Mouse (Mus musculus) cerebellum, adult (tissue): ENCODE data around the gene Dgki.

Experiments
- ATAC-seq: cut with Nextera tagmentation; 2 replicates; pipeline ENCODE4 v1.9.2; 2017; ENCODE audit warnings: mild to moderate bottlenecking, moderate library complexity, mixed read lengths; ENCODE audit not compliant: insufficient number of reproducible peaks, low FRiP score, low TSS enrichment

Gene Dgki

GRCm38 (mm10) chr6:37297744-37298482, 2.1 kb downstream of the Dgki start:
- no peak for ATAC-seq

GRCm38 (mm10) chr6:37292068-37292467, 7.9 kb downstream of the Dgki start:
- ATAC-seq, result no peak

GRCm38 (mm10) chr6:37291171-37291570, 8.8 kb downstream of the Dgki start:
- ATAC-seq, result no peak

- ATAC-seq, result no peak
Observed at GRCm38 (mm10) chr6:37290691-37291090, 9.3 kb downstream of the Dgki start.

- no peak for ATAC-seq
Observed at GRCm38 (mm10) chr6:37286134-37286533, 13.8 kb downstream of the Dgki start.

GRCm38 (mm10) chr6:37284879-37285278, 15.1 kb downstream of the Dgki start:
- no peak for ATAC-seq

GRCm38 (mm10) chr6:37283336-37283735, 16.6 kb downstream of the Dgki start:
- ATAC-seq, result no peak

- ATAC-seq, result no peak
Observed at GRCm38 (mm10) chr6:37282659-37283058, 17.3 kb downstream of the Dgki start.

- ATAC-seq, result peak; percentile 66
Observed at GRCm38 (mm10) chr6:37276834-37277715, 22.9 kb downstream of the Dgki start.

- ATAC-seq, result no peak
Observed at GRCm38 (mm10) chr6:37276181-37276580, 23.8 kb downstream of the Dgki start.

GRCm38 (mm10) chr6:37270905-37271591, 28.9 kb downstream of the Dgki start:
- no peak for ATAC-seq

- no peak for ATAC-seq
Observed at GRCm38 (mm10) chr6:37268589-37268988, 31.4 kb downstream of the Dgki start.

- ATAC-seq, result no peak
Observed at GRCm38 (mm10) chr6:37267952-37268351, 32.0 kb downstream of the Dgki start.

- no peak for ATAC-seq
Observed at GRCm38 (mm10) chr6:37262486-37262885, 37.5 kb downstream of the Dgki start.

- no peak for ATAC-seq
Observed at GRCm38 (mm10) chr6:37261236-37261852, 38.6 kb downstream of the Dgki start.

- no peak for ATAC-seq
Observed at GRCm38 (mm10) chr6:37258662-37259061, 41.3 kb downstream of the Dgki start.

GRCm38 (mm10) chr6:37254144-37254543, 45.8 kb downstream of the Dgki start:
- 0 out of 2 replicates have a peak, but pooled peaks have one; percentile 37 for ATAC-seq

GRCm38 (mm10) chr6:37252536-37252935, 47.4 kb downstream of the Dgki start:
- no peak for ATAC-seq

GRCm38 (mm10) chr6:37250671-37251070, 49.3 kb downstream of the Dgki start:
- no peak for ATAC-seq

GRCm38 (mm10) chr6:37245757-37246156, 54.2 kb downstream of the Dgki start:
- no peak for ATAC-seq
